Mouse (Mus musculus): ENCODE results near the gene Fosl2. TPM values are rescaled to one million over a fixed set of nuclear protein-coding genes. Genes with fewer than 3 reads are reported as not detected.

Fosl2 gene
- polyA plus RNA-seq, 1 experiment from 2014 or later = 0.55 TPM

DNA sequence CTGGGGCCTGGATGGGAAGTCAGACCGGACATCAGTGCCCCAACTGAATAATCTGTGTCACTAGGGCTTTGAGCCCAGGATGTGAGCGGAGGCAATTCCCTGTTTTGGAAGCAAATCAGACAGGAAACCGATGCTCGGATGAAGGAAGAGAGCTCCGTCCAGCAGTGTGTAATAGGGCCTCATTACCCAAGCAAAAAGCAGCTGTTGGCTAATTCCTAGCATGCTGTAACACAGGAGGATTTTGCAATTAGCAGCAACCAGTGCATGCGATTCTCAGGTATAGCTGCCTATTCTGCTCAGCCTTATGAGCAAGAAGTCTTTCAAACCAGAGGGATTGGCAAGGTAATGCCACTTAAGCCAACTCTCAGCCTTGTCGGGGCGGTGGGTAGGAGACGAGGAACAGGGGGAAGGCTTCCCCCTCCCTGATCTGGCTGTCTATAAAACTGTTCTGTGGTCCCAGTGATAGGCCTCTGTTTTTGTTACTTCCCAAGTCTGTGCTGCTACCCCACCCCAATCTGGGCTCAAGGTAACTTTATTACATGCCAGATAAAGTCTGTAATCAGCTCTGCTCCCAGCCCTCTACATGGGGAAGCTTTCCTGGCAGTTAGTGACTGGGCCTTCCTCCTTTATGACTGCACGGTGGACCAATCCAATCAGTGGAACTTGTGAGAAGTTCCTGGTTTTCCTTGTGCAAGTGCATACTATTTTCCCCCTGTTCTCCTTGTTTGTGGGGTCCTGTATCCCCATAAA is 3.0 kb downstream of the Fosl2 start:
- Histone ChIP-seq H3K36me3 (ENCODE audit: control insufficient read depth, insufficient read depth, low read length) (no peaks in the 10 kb centered on the region), H3K4me2 (ENCODE audit: low read length) (no peak overlapping the region), H3K4me3 (ENCODE audit: low read depth, low read length) (no peak overlapping the region), H3K27me3 (ENCODE audit: control insufficient read depth, insufficient read depth, low read depth, low read length) (peaks cover 31% of the 10 kb centered on the region), H3K9me3 (replicated peaks; ENCODE audit: control insufficient read depth, low read length, poor library complexity, severe bottlenecking) (no peaks in the 10 kb centered on the region), H3K27ac (ENCODE audit: low read length) (no peak overlapping the region), H3K9ac (ENCODE audit: low read depth, low read length) (no peak overlapping the region), H3K4me1 (ENCODE audit: control insufficient read depth, insufficient read depth, low read length) (peaks cover 17% of the 10 kb centered on the region)
- 70% methylated on average over 10 of the region's 10 CpGs for WGBS
- no peak for ATAC-seq

GRCm38 (mm10) chr5:32139516-32140037 is 4.0 kb downstream of the Fosl2 start:
- H3K4me3 ChIP-seq (ENCODE audit: low read depth, low read length) = no peak overlapping the region
- H3K36me3 ChIP-seq (ENCODE audit: control insufficient read depth, insufficient read depth, low read length) = no peaks in the 10 kb centered on the region
- peaks cover 31% of the 10 kb centered on the region for H3K27me3 ChIP-seq (ENCODE audit: control insufficient read depth, insufficient read depth, low read depth, low read length)
- H3K27ac ChIP-seq (ENCODE audit: low read length) = no peak overlapping the region
- no peak overlapping the region for H3K9ac ChIP-seq (ENCODE audit: low read depth, low read length)
- H3K4me2 ChIP-seq (ENCODE audit: low read length) = no peak overlapping the region
- no peak for ATAC-seq
- no peaks in the 10 kb centered on the region for H3K9me3 ChIP-seq (replicated peaks; ENCODE audit: control insufficient read depth, low read length, poor library complexity, severe bottlenecking)
- 52% methylated on average over 9 of the region's 9 CpGs for WGBS
- H3K4me1 ChIP-seq (ENCODE audit: control insufficient read depth, insufficient read depth, low read length) = peaks cover 8% of the 10 kb centered on the region; the same call in 1 of the 2 replicates

- WGBS = 86% methylated on average over 2 of the region's 2 CpGs
- Histone ChIP-seq H3K27ac (ENCODE audit: low read length) (no peak overlapping the region), H3K4me2 (ENCODE audit: low read length) (no peak overlapping the region), H3K4me1 (ENCODE audit: control insufficient read depth, insufficient read depth, low read length) (no peaks in the 10 kb centered on the region), H3K4me3 (ENCODE audit: low read depth, low read length) (no peak overlapping the region), H3K36me3 (ENCODE audit: control insufficient read depth, insufficient read depth, low read length) (no peaks in the 10 kb centered on the region), H3K27me3 (ENCODE audit: control insufficient read depth, insufficient read depth, low read depth, low read length) (peaks cover 19% of the 10 kb centered on the region), H3K9me3 (replicated peaks; ENCODE audit: control insufficient read depth, low read length, poor library complexity, severe bottlenecking) (no peaks in the 10 kb centered on the region), H3K9ac (ENCODE audit: low read depth, low read length) (no peak overlapping the region)
- no peak for ATAC-seq
Measured at GRCm38 (mm10) chr5:32141899-32142298, 6.3 kb downstream of the Fosl2 start.

- Histone ChIP-seq H3K4me2 (ENCODE audit: low read length) (no peak overlapping the region), H3K36me3 (ENCODE audit: control insufficient read depth, insufficient read depth, low read length) (no peaks in the 10 kb centered on the region), H3K9ac (ENCODE audit: low read depth, low read length) (no peak overlapping the region), H3K27ac (ENCODE audit: low read length) (no peak overlapping the region), H3K9me3 (replicated peaks; ENCODE audit: control insufficient read depth, low read length, poor library complexity, severe bottlenecking) (no peaks in the 10 kb centered on the region), H3K4me3 (ENCODE audit: low read depth, low read length) (no peak overlapping the region), H3K27me3 (ENCODE audit: control insufficient read depth, insufficient read depth, low read depth, low read length) (peaks cover 3% of the 10 kb centered on the region), H3K4me1 (ENCODE audit: control insufficient read depth, insufficient read depth, low read length) (no peaks in the 10 kb centered on the region)
- 78% methylated on average over 13 of the region's 13 CpGs for WGBS
- no peak for ATAC-seq
Measured at GRCm38 (mm10) chr5:32143433-32143970, 7.9 kb downstream of the Fosl2 start.

DNA sequence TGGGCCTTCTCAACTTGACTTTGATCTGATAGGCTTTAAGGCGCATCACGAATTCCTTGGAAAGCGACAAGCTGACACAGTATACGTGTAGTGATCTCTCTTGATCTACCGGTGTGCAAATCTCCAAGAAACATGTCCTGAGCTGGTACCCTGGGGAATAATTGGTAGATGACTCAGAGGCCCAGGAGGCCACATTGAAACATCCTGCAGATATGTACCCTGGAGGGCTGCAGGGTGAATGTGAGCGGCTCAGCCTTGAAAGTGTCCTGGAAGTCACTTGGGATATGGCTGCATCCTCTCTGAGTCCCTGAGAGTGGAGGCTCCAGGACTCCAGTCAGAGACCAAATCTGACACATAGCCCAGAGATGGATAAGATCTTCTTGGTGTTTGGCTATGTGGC is 10.7 kb downstream of the Fosl2 start:
- no peak overlapping the region for H3K4me3 ChIP-seq (ENCODE audit: low read depth, low read length)
- H3K9ac ChIP-seq (ENCODE audit: low read depth, low read length) = no peak overlapping the region
- H3K4me2 ChIP-seq (ENCODE audit: low read length) = no peak overlapping the region
- 98% methylated on average over 6 of the region's 6 CpGs for WGBS
- H3K4me1 ChIP-seq (ENCODE audit: control insufficient read depth, insufficient read depth, low read length) = no peaks in the 10 kb centered on the region
- no peaks in the 10 kb centered on the region for H3K9me3 ChIP-seq (replicated peaks; ENCODE audit: control insufficient read depth, low read length, poor library complexity, severe bottlenecking)
- H3K27me3 ChIP-seq (ENCODE audit: control insufficient read depth, insufficient read depth, low read depth, low read length) = no peaks in the 10 kb centered on the region; the same call in 1 of the 2 replicates
- H3K27ac ChIP-seq (ENCODE audit: low read length) = no peak overlapping the region
- no peaks in the 10 kb centered on the region for H3K36me3 ChIP-seq (ENCODE audit: control insufficient read depth, insufficient read depth, low read length)
- no peak for ATAC-seq

GRCm38 (mm10) chr5:32148593-32148992 is 13.0 kb downstream of the Fosl2 start:
- WGBS = 82% methylated on average over 4 of the region's 4 CpGs
- Histone ChIP-seq H3K4me2 (ENCODE audit: low read length) (no peak overlapping the region), H3K27me3 (ENCODE audit: control insufficient read depth, insufficient read depth, low read depth, low read length) (no peaks in the 10 kb centered on the region; the same call in 1 of the 2 replicates), H3K4me1 (ENCODE audit: control insufficient read depth, insufficient read depth, low read length) (peaks cover 7% of the 10 kb centered on the region), H3K9ac (ENCODE audit: low read depth, low read length) (no peak overlapping the region), H3K4me3 (ENCODE audit: low read depth, low read length) (no peak overlapping the region), H3K27ac (ENCODE audit: low read length) (no peak overlapping the region), H3K36me3 (ENCODE audit: control insufficient read depth, insufficient read depth, low read length) (no peaks in the 10 kb centered on the region), H3K9me3 (replicated peaks; ENCODE audit: control insufficient read depth, low read length, poor library complexity, severe bottlenecking) (no peaks in the 10 kb centered on the region)
- no peak for ATAC-seq

GRCm38 (mm10) chr5:32151244-32151643 is 15.6 kb downstream of the Fosl2 start:
- H3K36me3 ChIP-seq (ENCODE audit: control insufficient read depth, insufficient read depth, low read length) = no peaks in the 10 kb centered on the region
- no peak overlapping the region for H3K4me2 ChIP-seq (ENCODE audit: low read length)
- no peak overlapping the region for H3K4me3 ChIP-seq (ENCODE audit: low read depth, low read length)
- H3K9me3 ChIP-seq (replicated peaks; ENCODE audit: control insufficient read depth, low read length, poor library complexity, severe bottlenecking) = no peaks in the 10 kb centered on the region
- no peak for ATAC-seq
- 41% methylated on average over 4 of the region's 4 CpGs for WGBS
- H3K27ac ChIP-seq (ENCODE audit: low read length) = no peak overlapping the region
- H3K27me3 ChIP-seq (ENCODE audit: control insufficient read depth, insufficient read depth, low read depth, low read length) = no peaks in the 10 kb centered on the region; the same call in 1 of the 2 replicates
- H3K9ac ChIP-seq (ENCODE audit: low read depth, low read length) = no peak overlapping the region
- peaks cover 7% of the 10 kb centered on the region for H3K4me1 ChIP-seq (ENCODE audit: control insufficient read depth, insufficient read depth, low read length)

DNA sequence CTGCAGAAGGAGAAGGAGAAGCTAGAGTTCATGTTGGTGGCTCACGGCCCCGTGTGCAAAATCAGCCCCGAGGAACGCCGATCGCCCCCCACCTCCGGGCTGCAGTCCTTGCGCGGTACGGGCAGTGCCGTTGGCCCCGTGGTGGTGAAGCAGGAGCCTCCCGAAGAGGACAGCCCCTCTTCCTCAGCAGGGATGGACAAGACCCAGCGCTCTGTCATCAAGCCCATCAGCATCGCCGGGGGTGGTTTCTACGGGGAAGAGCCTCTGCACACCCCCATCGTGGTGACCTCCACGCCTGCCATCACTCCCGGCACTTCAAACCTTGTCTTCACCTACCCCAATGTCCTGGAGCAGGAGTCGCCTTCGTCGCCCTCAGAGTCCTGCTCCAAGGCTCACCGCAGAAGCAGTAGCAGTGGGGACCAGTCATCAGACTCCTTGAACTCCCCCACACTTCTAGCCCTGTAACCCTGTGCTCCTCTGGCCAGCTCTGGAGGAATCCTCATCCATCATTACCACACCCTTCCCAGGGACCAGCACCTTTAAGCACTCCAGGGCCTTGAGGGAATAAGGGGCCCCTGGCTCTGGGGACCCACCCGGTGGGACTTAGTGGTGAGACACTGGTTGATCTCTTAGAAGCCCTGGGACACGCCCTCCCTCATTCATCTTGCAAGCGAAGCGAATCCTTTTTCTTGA is 17.3 kb downstream of the Fosl2 start:
- 57% methylated on average over 28 of the region's 28 CpGs for WGBS
- Histone ChIP-seq H3K36me3 (ENCODE audit: control insufficient read depth, insufficient read depth, low read length) (no peaks in the 10 kb centered on the region), H3K4me3 (ENCODE audit: low read depth, low read length) (peak overlapping the region; percentile 17; the same call in 1 of the 2 replicates), H3K9me3 (replicated peaks; ENCODE audit: control insufficient read depth, low read length, poor library complexity, severe bottlenecking) (no peaks in the 10 kb centered on the region), H3K4me2 (ENCODE audit: low read length) (peak overlapping the region; percentile 51), H3K27me3 (ENCODE audit: control insufficient read depth, insufficient read depth, low read depth, low read length) (no peaks in the 10 kb centered on the region; the same call in 1 of the 2 replicates), H3K27ac (ENCODE audit: low read length) (no peak overlapping the region), H3K9ac (ENCODE audit: low read depth, low read length) (no peak overlapping the region), H3K4me1 (ENCODE audit: control insufficient read depth, insufficient read depth, low read length) (peaks cover 7% of the 10 kb centered on the region)
- no peak for ATAC-seq

DNA sequence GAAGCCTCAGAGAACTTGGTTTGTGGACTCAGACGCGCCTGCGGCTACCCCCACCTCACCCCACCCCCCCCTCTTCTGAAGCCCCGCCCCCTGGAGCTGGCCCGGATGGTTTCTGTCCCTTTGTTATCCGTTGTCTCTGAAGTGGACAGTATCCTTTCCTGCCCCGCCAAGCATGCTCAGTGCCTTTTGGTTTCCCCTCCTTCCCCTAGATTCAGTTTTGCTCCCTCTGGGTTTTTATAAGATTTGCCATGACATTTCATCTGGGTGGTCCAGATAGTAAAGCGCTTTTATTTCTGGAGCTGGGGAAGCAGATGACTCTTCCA is 17.8 kb downstream of the Fosl2 start:
- 18% methylated on average over 7 of the region's 8 CpGs for WGBS
- Histone ChIP-seq H3K9ac (ENCODE audit: low read depth, low read length) (no peak overlapping the region), H3K4me3 (ENCODE audit: low read depth, low read length) (peak overlapping the region; percentile 17; the same call in 1 of the 2 replicates), H3K9me3 (replicated peaks; ENCODE audit: control insufficient read depth, low read length, poor library complexity, severe bottlenecking) (no peaks in the 10 kb centered on the region), H3K36me3 (ENCODE audit: control insufficient read depth, insufficient read depth, low read length) (no peaks in the 10 kb centered on the region), H3K4me1 (ENCODE audit: control insufficient read depth, insufficient read depth, low read length) (peaks cover 7% of the 10 kb centered on the region), H3K27ac (ENCODE audit: low read length) (no peak overlapping the region), H3K4me2 (ENCODE audit: low read length) (peak overlapping the region; percentile 51), H3K27me3 (ENCODE audit: control insufficient read depth, insufficient read depth, low read depth, low read length) (no peaks in the 10 kb centered on the region; the same call in 1 of the 2 replicates)
- ATAC-seq = no peak

All from midbrain, embryonic 16.5 days (tissue).